Mouse (Mus musculus): ENCODE measurements at regions not wholly inside any gene's neighbourhood (a gene's known extent, or its start where the extent isn't known, plus 50 kb on each side); places are given as distances from the start of the nearest gene placed in this dataset.

GRCm38 (mm10) chr12:26799310-26799709 lies 330.3 kb downstream of the Cmpk2 start:
- no peak overlapping the region for H3K4me3 ChIP-seq (replicated peaks)
- H3K27ac ChIP-seq = no peak overlapping the region
- no peaks in the 10 kb centered on the region for H3K27me3 ChIP-seq
- H3K36me3 ChIP-seq = no peaks in the 10 kb centered on the region
- H3K4me2 ChIP-seq = no peak overlapping the region
- H3K4me1 ChIP-seq (replicated peaks) = no peaks in the 10 kb centered on the region
- ATAC-seq (ENCODE audit: low read depth) (no peak), DNase-seq (no peak)
- H3K9ac ChIP-seq = no peak overlapping the region
- no peaks in the 10 kb centered on the region for H3K9me3 ChIP-seq (replicated peaks)
- 63% methylated on average over 6 of the region's 6 CpGs for WGBS (ENCODE audit: insufficient replicate concordance)

- Histone ChIP-seq H3K9ac (no peak overlapping the region), H3K27me3 (no peaks in the 10 kb centered on the region), H3K4me1 (replicated peaks) (no peaks in the 10 kb centered on the region), H3K36me3 (no peaks in the 10 kb centered on the region), H3K4me3 (replicated peaks) (no peak overlapping the region), H3K27ac (no peak overlapping the region), H3K9me3 (replicated peaks) (no peaks in the 10 kb centered on the region), H3K4me2 (no peak overlapping the region)
- DNase-seq (no peak), ATAC-seq (ENCODE audit: low read depth) (no peak)
- 59% methylated on average over 2 of the region's 2 CpGs for WGBS (ENCODE audit: insufficient replicate concordance)
These were observed 327.4 kb downstream of the Cmpk2 start for GRCm38 (mm10) chr12:26796367-26796766.

GRCm38 (mm10) chr12:26789336-26789846 lies 320.4 kb downstream of the Cmpk2 start:
- no peak overlapping the region for H3K9ac ChIP-seq
- 63% methylated on average over 10 of the region's 10 CpGs for WGBS (ENCODE audit: insufficient replicate concordance)
- H3K4me1 ChIP-seq (replicated peaks) = no peaks in the 10 kb centered on the region
- H3K9me3 ChIP-seq (replicated peaks) = no peaks in the 10 kb centered on the region
- ATAC-seq (ENCODE audit: low read depth) (no peak), DNase-seq (no peak)
- no peaks in the 10 kb centered on the region for H3K36me3 ChIP-seq
- no peak overlapping the region for H3K4me2 ChIP-seq
- no peaks in the 10 kb centered on the region for H3K27me3 ChIP-seq
- no peak overlapping the region for H3K4me3 ChIP-seq (replicated peaks)
- H3K27ac ChIP-seq = no peak overlapping the region

- WGBS (ENCODE audit: insufficient replicate concordance) = 43% methylated on average over 2 of the region's 2 CpGs
These were observed 316.5 kb downstream of the Cmpk2 start for GRCm38 (mm10) chr12:26785550-26785949.

GRCm38 (mm10) chr12:26784426-26784825 lies 315.4 kb downstream of the Cmpk2 start:
- no peaks in the 10 kb centered on the region for H3K9me3 ChIP-seq (replicated peaks)
- DNase-seq (no peak), ATAC-seq (ENCODE audit: low read depth) (no peak)
- no peaks in the 10 kb centered on the region for H3K36me3 ChIP-seq
- H3K4me1 ChIP-seq (replicated peaks) = no peaks in the 10 kb centered on the region
- WGBS (ENCODE audit: insufficient replicate concordance) = 71% methylated on average over 3 of the region's 3 CpGs
- no peaks in the 10 kb centered on the region for H3K27me3 ChIP-seq
- H3K4me2 ChIP-seq = no peak overlapping the region
- no peak overlapping the region for H3K4me3 ChIP-seq (replicated peaks)
- H3K27ac ChIP-seq = no peak overlapping the region
- no peak overlapping the region for H3K9ac ChIP-seq

More at GRCm38 (mm10) chr12:26785550-26785949, 316.5 kb downstream of the Cmpk2 start:
- H3K4me2 ChIP-seq = no peak overlapping the region
- DNase-seq (no peak), ATAC-seq (ENCODE audit: low read depth) (no peak)
- no peaks in the 10 kb centered on the region for H3K36me3 ChIP-seq
- no peaks in the 10 kb centered on the region for H3K9me3 ChIP-seq (replicated peaks)
- H3K27ac ChIP-seq = no peak overlapping the region
- H3K9ac ChIP-seq = no peak overlapping the region
- no peaks in the 10 kb centered on the region for H3K4me1 ChIP-seq (replicated peaks)
- no peak overlapping the region for H3K4me3 ChIP-seq (replicated peaks)
- no peaks in the 10 kb centered on the region for H3K27me3 ChIP-seq

GRCm38 (mm10) chr12:26783800-26784199 lies 314.8 kb downstream of the Cmpk2 start:
- Histone ChIP-seq H3K27me3 (no peaks in the 10 kb centered on the region), H3K4me3 (replicated peaks) (no peak overlapping the region), H3K9ac (no peak overlapping the region), H3K4me1 (replicated peaks) (no peaks in the 10 kb centered on the region), H3K36me3 (no peaks in the 10 kb centered on the region), H3K27ac (no peak overlapping the region), H3K4me2 (no peak overlapping the region), H3K9me3 (replicated peaks) (no peaks in the 10 kb centered on the region)
- ATAC-seq (ENCODE audit: low read depth) = no peak
- no peak for DNase-seq
- 67% methylated on average over 3 of the region's 3 CpGs for WGBS (ENCODE audit: insufficient replicate concordance)

- 62% methylated on average over 3 of the region's 3 CpGs for WGBS (ENCODE audit: insufficient replicate concordance)
- H3K27ac ChIP-seq = no peak overlapping the region
- ATAC-seq (ENCODE audit: low read depth) (no peak), DNase-seq (no peak)
- H3K4me2 ChIP-seq = no peak overlapping the region
- H3K36me3 ChIP-seq = no peaks in the 10 kb centered on the region
- no peaks in the 10 kb centered on the region for H3K9me3 ChIP-seq (replicated peaks)
- no peaks in the 10 kb centered on the region for H3K27me3 ChIP-seq
- no peaks in the 10 kb centered on the region for H3K4me1 ChIP-seq (replicated peaks)
- no peak overlapping the region for H3K4me3 ChIP-seq (replicated peaks)
- H3K9ac ChIP-seq = no peak overlapping the region
These were observed 312.5 kb downstream of the Cmpk2 start for GRCm38 (mm10) chr12:26781537-26781936.

GRCm38 (mm10) chr12:26778796-26779195 lies 309.8 kb downstream of the Cmpk2 start:
- H3K9me3 ChIP-seq (replicated peaks) = no peaks in the 10 kb centered on the region
- no peaks in the 10 kb centered on the region for H3K36me3 ChIP-seq
- ATAC-seq (ENCODE audit: low read depth) = no peak
- no peaks in the 10 kb centered on the region for H3K4me1 ChIP-seq (replicated peaks)
- no peak overlapping the region for H3K4me2 ChIP-seq
- H3K9ac ChIP-seq = no peak overlapping the region
- DNase-seq = no peak
- H3K4me3 ChIP-seq (replicated peaks) = no peak overlapping the region
- H3K27me3 ChIP-seq = no peaks in the 10 kb centered on the region
- WGBS (ENCODE audit: insufficient replicate concordance) = 45% methylated on average over 3 of the region's 3 CpGs
- no peak overlapping the region for H3K27ac ChIP-seq

- no peak overlapping the region for H3K4me2 ChIP-seq
- DNase-seq (no peak), ATAC-seq (ENCODE audit: low read depth) (no peak)
- WGBS (ENCODE audit: insufficient replicate concordance) = 60% methylated on average over 1 of the region's 1 CpGs
- no peak overlapping the region for H3K9ac ChIP-seq
- no peaks in the 10 kb centered on the region for H3K27me3 ChIP-seq
- H3K4me1 ChIP-seq (replicated peaks) = no peaks in the 10 kb centered on the region
- H3K4me3 ChIP-seq (replicated peaks) = no peak overlapping the region
- no peaks in the 10 kb centered on the region for H3K36me3 ChIP-seq
- no peaks in the 10 kb centered on the region for H3K9me3 ChIP-seq (replicated peaks)
- H3K27ac ChIP-seq = no peak overlapping the region
These were observed 308.0 kb downstream of the Cmpk2 start for GRCm38 (mm10) chr12:26776986-26777385.

- Histone ChIP-seq H3K9ac (no peak overlapping the region), H3K4me3 (replicated peaks) (no peak overlapping the region), H3K36me3 (no peaks in the 10 kb centered on the region), H3K27me3 (no peaks in the 10 kb centered on the region), H3K9me3 (replicated peaks) (no peaks in the 10 kb centered on the region), H3K4me1 (replicated peaks) (no peaks in the 10 kb centered on the region), H3K4me2 (no peak overlapping the region), H3K27ac (no peak overlapping the region)
- DNase-seq = no peak
- 62% methylated on average over 2 of the region's 2 CpGs for WGBS (ENCODE audit: insufficient replicate concordance)
- ATAC-seq (ENCODE audit: low read depth) = no peak
These were observed 305.0 kb downstream of the Cmpk2 start for GRCm38 (mm10) chr12:26774016-26774415.

- Histone ChIP-seq H3K27me3 (no peaks in the 10 kb centered on the region), H3K9me3 (replicated peaks) (no peaks in the 10 kb centered on the region), H3K4me3 (replicated peaks) (no peak overlapping the region), H3K36me3 (no peaks in the 10 kb centered on the region), H3K27ac (no peak overlapping the region), H3K4me1 (replicated peaks) (no peaks in the 10 kb centered on the region), H3K4me2 (no peak overlapping the region), H3K9ac (no peak overlapping the region)
- 49% methylated on average over 1 of the region's 1 CpGs for WGBS (ENCODE audit: insufficient replicate concordance)
- ATAC-seq (ENCODE audit: low read depth) (no peak), DNase-seq (no peak)
These were observed 302.0 kb downstream of the Cmpk2 start for GRCm38 (mm10) chr12:26770753-26771583.

- no peaks in the 10 kb centered on the region for H3K4me1 ChIP-seq (replicated peaks)
- no peak overlapping the region for H3K27ac ChIP-seq
- ATAC-seq (ENCODE audit: low read depth) (no peak), DNase-seq (no peak)
- H3K9me3 ChIP-seq (replicated peaks) = no peaks in the 10 kb centered on the region
- H3K36me3 ChIP-seq = no peaks in the 10 kb centered on the region
- 49% methylated on average over 3 of the region's 3 CpGs for WGBS (ENCODE audit: insufficient replicate concordance)
- H3K4me3 ChIP-seq (replicated peaks) = no peak overlapping the region
- H3K4me2 ChIP-seq = no peak overlapping the region
- H3K9ac ChIP-seq = no peak overlapping the region
- H3K27me3 ChIP-seq = no peaks in the 10 kb centered on the region
These were observed 298.5 kb downstream of the Cmpk2 start for GRCm38 (mm10) chr12:26767551-26767950.

Measured in liver, embryonic 13.5 days (tissue).